Mouse (Mus musculus) heart, postnatal 36 days (tissue): ENCODE results near the gene Itga6. TPM values are rescaled to one million over a fixed set of nuclear protein-coding genes. Genes with fewer than 3 reads are reported as not detected.
"Not testable (repeated sequence)": the region's sequence is repeated elsewhere in the genome, so short reads cannot be mapped to it uniquely, and the experiment has no call there.

ENCODE experiments used
- DNase-seq, 2 experiments: peaks; one replicate each; pipeline ENCODE4 v3.0.0; 2021 to 2022
- intact Hi-C: fragments of 180-260 bp; cut with DNase I; formaldehyde crosslinking; loops from one replicate; pipeline ENCODE4 v1.15.1; 2025
- total RNA-seq, 2 experiments: library from RNA; stranded (reverse); gene quantifications; 2 replicates each; pipeline ENCODE4 v1.2.3; 2021

Gene Itga6
- 10 to 100 TPM; 44.4 to 61.9 TPM for total RNA-seq

- DNase-seq: no peak
- intact Hi-C loops: no loop called here
Measured at GRCm38 (mm10) chr2:71745610-71746374, at the start of gene Itga6. Gene Itga6 (plus strand): TSS chr2:71745616.

DNA sequence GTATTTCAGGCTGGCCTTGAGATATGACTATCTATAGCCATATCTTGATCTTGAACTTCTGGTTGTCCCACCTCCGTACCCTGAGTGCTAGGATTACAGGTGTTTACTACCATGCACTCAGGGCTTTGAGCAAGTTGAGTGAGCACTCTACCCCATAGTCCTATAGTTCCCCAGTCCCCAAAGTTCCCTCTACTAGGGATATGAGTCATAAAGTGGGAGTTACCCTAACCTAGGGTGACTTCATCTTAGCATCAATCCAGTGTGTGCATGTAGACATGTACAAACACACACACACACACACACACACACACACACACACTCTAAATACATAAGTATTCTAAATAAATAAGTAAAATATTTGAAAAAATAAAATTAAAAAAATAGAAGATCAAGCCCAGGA is 48.6 kb upstream of the Itga6 start:
- no peak for DNase-seq
- intact Hi-C loops: no loop called here

- intact Hi-C loops: no loop called here
- no peak for DNase-seq
Measured at GRCm38 (mm10) chr2:71697408-71698336, 47.7 kb upstream of the Itga6 start.

DNA sequence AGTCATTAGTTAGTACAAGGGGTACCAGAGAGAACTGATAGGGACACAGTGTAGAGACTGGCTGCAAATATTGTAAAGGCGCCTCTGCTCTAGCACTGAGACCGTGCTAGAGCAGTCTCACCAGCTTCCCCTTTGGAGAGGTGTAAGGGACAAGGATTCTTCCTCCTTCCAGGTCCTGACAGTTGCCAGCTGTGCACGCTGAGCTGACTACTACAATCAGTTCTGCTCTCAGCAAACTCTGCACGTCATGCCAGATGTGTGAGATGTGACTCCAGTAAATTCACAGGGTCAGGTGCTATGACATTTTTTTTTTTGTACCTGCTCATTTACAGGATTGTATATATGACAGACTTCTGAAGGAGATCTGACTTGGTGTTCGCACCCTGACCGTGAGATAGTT is 47.0 kb upstream of the Itga6 start:
- DNase-seq: no peak
- intact Hi-C loops: no loop called here

- no peak for DNase-seq
- intact Hi-C loops: no loop called here
Measured at GRCm38 (mm10) chr2:71698942-71699341, 46.5 kb upstream of the Itga6 start.

DNA sequence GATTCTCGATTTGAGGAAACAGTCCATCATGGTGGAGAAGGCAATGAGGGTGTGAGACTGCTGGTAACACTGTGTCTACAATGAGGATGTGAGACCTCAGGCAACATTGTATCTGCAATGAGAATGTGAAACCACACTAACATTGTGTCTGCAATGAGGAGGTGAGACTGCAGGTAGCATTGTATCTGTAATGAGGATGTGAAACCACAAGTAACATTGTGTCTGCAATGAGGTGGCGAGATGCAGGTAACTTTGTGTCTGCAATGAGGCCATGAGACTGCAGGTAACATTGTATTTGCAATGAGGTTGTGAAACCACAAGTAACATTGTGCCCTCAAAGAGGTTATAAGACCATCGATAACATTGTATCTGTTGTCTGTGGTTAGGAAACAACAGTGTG is 44.1 kb upstream of the Itga6 start:
- intact Hi-C loops: no loop called here
- DNase-seq: no peak

DNA sequence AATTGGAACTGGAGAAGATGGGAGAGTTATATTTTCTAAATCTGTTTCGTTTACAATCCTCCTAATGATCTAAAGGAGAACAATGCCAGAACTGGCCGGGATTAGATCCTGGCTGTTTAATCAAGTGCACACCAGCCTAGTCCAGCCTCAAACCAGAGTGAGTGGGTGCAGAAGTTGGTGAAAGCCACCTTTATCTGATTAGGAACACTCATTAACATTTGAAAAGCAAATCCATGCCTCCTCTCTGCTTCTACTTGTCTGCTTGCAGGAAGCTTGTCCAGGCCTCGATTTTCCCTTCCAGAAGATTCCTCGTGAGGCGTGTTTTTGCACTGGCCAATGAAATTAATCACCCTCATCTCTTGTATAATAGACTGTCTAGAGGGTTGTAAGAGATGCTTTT is 41.1 kb upstream of the Itga6 start:
- no peak for DNase-seq
- intact Hi-C loops: no loop called here

DNA sequence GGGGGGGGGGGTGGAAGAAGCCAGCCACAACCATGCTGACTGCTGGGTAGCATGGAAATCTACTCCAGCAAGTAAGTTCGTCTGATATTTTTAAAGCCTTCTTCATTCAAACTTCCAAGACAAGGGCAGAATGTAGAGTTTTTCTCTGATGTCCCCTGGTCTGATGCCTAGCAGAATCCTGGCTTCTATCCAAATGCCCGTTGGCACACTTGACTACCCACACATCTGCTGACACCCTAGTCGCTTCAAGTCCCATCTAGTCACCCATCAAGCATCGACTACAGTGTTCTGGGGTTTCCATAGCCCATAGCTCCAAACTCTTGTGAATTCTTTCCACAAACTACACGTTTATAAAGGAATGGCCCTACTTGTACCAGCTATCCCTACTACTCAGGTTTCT is 36.5 kb upstream of the Itga6 start:
- no peak for DNase-seq
- intact Hi-C loops: no loop called here

- DNase-seq: no peak
Measured at GRCm38 (mm10) chr2:71711640-71712039, 33.8 kb upstream of the Itga6 start.

GRCm38 (mm10) chr2:71714416-71714815 is 31.0 kb upstream of the Itga6 start:
- intact Hi-C loops: loop anchor here (5.0 kb wide), 1 partner anchor 98 kb away; no protein-coding TSS in a partner anchor
- DNase-seq: no peak

More at GRCm38 (mm10) chr2:71711640-71712039, 33.8 kb upstream of the Itga6 start:
- intact Hi-C loops: loop anchor here (2.0 to 5.0 kb wide), 3 partner anchors 39 to 101 kb away; no protein-coding TSS in a partner anchor

DNA sequence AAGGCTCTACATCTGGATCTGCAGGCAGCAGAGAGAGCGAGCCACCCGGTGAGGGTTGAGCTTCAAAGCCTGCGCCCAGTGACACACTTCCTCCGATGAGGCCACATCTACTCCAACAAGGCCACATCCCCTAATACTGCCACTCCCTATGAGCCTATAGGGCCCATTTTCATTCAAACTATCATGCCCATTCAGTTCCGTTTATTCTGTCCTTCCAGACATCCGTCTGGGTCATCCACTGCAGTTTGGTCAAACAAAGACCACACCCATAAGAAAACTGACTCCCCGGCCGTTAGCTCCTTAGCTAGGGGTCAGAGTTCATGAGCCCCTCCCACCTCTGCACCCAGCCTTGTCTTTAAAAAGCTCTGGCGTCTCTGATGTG is 26.4 kb upstream of the Itga6 start:
- intact Hi-C loops: loop anchor here (5.0 kb wide), 1 partner anchor 68 kb away; no protein-coding TSS in a partner anchor
- no peak for DNase-seq

- intact Hi-C loops: loop anchor here (5.0 kb wide), 2 partner anchors 68 to 117 kb away; no protein-coding TSS in a partner anchor
- DNase-seq: no peak
Measured at GRCm38 (mm10) chr2:71719387-71720034, 25.9 kb upstream of the Itga6 start.

DNA sequence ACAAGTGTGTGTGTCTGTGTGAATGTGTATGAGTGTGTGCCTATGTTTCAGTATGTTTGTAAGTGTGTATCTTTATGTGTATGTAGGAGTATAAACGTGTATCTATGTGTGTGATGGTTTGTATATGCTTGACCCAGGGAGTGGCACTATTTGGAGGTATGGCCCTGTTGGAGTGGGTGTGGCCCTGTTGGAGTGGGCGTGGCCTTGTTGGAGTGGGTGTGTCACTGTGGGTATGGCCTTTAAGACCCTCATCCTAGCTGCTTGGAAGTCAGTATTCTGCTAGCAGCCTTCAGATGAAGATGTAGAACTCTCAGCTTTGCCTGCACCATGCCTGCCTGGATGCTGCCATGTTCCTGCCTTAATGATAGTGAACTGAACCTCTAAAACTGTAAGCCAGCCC is 24.9 kb upstream of the Itga6 start:
- not testable (repeated sequence) for DNase-seq
- intact Hi-C loops: loop anchor here (5.0 kb wide), 1 partner anchor 118 kb away; no protein-coding TSS in a partner anchor

DNA sequence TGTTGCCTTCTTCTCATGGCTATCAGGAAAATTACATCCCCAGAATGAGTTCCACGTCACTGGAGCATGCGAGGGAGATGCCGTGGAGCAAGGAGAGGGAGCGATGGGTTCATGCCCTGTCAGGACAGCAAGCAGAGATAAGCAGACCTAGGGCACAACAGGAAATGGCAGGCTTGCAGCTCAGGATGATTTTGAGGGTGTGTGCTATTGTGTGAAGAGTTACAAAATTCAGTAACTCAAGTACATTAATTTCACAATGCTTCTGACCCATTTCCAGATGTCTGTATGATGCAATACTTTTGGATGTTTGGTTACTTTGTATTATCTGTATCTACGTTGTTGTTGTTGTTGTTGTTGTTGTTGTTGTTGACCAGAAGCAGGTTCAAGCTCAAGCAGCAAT is 22.5 kb upstream of the Itga6 start:
- no peak for DNase-seq
- intact Hi-C loops: loop anchor here (5.0 kb wide), 1 partner anchor 121 kb away; no protein-coding TSS in a partner anchor

DNA sequence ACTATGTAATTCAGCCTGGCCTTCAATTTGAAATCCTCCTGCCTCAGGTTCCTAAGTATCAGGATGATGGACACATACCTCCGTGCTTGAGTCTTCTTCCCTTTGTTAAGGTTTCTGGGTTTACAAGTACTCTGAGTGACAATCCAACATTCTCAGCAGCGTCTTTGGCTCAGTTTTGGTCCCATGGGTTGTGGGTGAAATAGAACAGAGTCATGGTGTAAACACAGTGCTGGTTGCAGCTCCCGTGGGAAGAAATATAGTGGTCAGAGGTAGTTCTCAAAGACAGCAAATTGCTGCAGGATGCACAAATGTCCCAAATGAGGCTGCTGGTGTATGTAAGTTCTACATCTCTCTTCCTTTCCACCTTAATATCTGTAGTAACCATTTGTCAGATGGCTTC is 21.8 kb upstream of the Itga6 start:
- no peak for DNase-seq
- intact Hi-C loops: loop anchor here (5.0 kb wide), 1 partner anchor 121 kb away; no protein-coding TSS in a partner anchor

DNA sequence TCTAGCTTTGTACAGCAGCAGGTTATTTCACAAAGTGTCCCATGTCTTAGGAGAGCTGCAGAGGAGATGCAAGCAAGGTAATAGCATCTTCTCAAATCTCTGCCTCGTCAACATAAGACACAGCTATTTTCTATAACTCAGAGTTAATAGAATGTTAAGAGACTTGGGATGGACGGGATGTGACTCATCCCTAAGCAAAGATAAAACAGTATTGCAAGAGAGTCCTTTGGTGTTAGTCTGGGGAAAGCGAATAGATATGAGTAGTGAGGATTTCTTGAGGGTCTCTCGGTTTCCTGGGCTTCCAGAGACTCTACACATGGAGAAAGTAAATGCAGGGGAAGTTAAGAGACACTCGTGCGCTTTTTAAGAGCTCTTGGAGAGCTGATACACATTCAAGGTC is 21.4 kb upstream of the Itga6 start:
- no peak for DNase-seq
- intact Hi-C loops: loop anchor here (5.0 kb wide), 1 partner anchor 122 kb away; no protein-coding TSS in a partner anchor

DNA sequence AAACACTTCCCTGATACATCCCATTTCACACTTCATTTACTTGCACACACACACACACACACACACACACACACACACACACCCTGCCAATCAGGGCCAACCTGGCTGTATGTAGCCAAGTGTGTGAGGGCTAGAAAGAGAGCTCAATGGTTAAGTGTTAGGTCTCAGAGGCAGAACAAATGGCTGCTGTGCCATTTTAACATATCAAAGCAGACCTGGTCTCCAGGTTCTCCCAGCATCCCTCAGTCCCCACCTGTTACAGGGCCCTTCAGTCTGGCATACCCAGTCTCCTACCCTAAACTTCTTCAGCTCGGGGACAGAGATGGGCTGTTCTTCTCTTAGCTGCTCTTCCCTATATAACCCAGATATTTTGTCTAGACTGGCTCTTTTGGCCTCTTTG is 20.0 kb upstream of the Itga6 start:
- no peak for DNase-seq
- intact Hi-C loops: no loop called here

DNA sequence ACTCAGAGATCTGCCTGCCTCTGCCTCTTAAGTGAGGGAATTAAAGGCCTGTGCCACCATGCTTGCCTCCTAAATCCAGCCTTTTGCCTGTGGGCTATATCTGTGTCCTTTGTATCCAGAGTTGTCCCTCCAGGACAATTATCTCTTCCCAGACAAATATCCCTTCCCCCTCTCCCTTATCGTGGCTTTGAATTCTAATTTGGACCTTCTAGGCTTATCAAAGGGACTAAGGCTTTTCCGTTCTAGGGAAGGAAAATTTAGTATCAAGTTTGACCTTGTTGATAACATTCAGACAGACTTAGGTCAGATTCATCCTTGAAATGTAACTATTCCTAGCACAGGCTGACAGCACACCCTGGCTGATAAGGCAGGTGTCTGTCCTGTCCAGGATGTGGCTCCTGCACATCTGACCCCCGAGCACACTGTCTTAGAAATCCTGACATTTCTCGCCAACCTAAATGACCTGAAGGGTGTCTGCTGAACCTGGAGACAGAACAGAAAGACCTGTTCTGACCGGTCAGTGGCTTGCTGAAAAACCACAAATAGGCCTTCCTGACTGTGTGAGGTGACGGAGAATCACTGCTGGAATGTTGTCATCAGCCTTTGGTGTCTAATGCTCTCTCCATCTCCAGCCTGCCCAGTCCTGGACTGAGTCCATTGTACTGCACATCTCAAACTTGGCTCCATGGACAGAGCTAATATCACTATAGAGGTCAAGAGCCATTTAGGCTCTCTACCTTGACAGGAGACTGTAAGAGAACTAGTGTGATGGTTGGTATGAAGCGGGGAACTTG is 18.3 kb upstream of the Itga6 start:
- no peak for DNase-seq

DNA sequence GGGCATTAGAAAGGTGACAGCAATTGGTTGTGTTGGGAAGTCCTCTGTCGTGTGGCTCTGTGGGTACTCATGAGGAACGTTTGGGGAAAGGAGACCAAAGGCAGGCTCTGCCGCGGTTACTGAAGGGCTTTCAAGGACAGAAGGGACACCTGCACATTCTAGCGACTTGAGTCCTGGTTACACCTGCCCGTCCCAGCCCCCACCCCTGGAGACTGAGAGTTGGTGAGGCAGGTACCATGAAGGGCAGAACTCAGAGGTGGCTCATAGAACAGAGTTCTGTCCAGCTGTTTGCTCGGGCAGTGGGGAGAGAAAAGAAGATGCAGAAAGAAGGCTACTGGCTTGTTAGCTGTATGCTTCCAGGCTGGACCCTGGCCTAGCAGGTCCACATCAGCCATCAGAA is 17.1 kb upstream of the Itga6 start:
- intact Hi-C loops: no loop called here
- DNase-seq: no peak

More for the DNA sequence above, 18.3 kb upstream of the Itga6 start:
- intact Hi-C loops: no loop called here

DNA sequence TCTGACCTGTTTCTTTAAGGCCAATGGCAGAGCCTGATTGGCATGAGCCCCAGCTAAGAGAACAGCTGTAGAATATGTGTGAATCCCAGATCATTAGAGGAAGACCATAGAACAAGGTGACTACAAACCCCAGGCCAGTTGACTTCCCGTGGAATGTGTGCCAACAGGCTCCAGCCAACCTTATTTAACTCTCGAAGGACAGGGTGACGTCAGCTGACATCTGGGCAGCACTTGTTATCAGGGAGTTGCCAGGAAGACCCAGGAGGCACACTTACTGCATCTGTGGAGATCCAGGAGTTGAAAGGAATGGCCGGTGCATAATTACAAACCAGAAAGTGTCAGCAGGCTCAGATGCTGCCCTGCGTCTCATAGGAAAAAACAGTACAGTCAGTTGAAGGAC is 16.6 kb upstream of the Itga6 start:
- intact Hi-C loops: no loop called here
- no peak for DNase-seq
